Comparison of ENCODE assay signal across 22 mouse cellular contexts in the genomic region with DNA sequence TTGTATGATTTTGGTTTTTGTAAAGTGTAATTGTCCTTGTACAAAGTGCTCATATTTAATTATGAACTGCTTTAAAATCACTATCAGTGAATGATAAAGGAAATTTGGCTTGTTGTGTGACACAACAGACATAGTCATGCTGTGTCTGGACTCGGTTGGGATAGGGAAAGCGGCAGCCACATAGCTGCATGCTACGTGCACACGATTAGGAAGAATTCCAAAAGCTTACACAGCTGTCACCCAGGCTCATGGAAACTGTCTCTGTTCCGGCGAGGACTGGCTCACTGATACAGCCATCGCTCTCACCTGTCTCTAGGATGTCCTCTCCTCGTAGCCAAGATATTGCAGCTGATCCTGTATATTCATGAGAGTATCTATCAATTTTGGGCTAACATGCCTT. TPM values are rescaled to one million over a fixed set of nuclear protein-coding genes. Genes with fewer than 3 reads are reported as not detected.
A peak's percentile ranks its signal among the peaks of the same experiment; 100 is the strongest.
DNase-seq lines count a peak whose midpoint lies in the region; ATAC-seq lines count a peak whose summit lies in the region.
"Had no signal": no experiment of that assay in that cellular context is flagged by ENCODE, and none has a peak within 500 bp of the region (broad histone marks: within the 10 kb centered on the region; RNA-seq: fewer than 3 reads in every experiment).

No protein-coding gene starts in this region.

- H3K4me2 ChIP-seq in hindbrain, embryonic 16.5 days (ENCODE audit: low read length), result no peak overlapping the region
- no peak overlapping the region for H3K4me2 ChIP-seq in hindbrain, embryonic 13.5 days
- H3K4me2 ChIP-seq: embryonic facial prominence, embryonic 12.5 days; forebrain, embryonic 15.5 days; heart, embryonic 11.5 days; heart, embryonic 15.5 days had no signal

- no peaks in the 10 kb centered on the region for H3K9me3 ChIP-seq in hindbrain, embryonic 16.5 days (ENCODE audit: control insufficient read depth, low read length)
- no peaks in the 10 kb centered on the region for H3K9me3 ChIP-seq in hindbrain, embryonic 13.5 days
- H3K9me3 ChIP-seq: embryonic facial prominence, embryonic 12.5 days; forebrain, embryonic 15.5 days; G1E; heart, embryonic 15.5 days had no signal

- DNase-seq in cerebellum, postnatal 10 days, result peak; percentile 53 to 54
- no peak for DNase-seq in cerebellum, adult 8-10 months
- DNase-seq in left cerebral cortex, postnatal 25 days (ENCODE audit: low spot score in 2 of 2), result peak; percentile 17 to 24
- DNase-seq in left cerebral cortex, adult 18-20 months (ENCODE audit: low spot score in 2 of 2), result no peak
- DNase-seq: adrenal gland, adult 8-10 months; adrenal gland, postnatal 36 days; B cell, adult 2 months; cerebellum, adult 11-12 months; cerebellum, postnatal 25 days; gastrocnemius, postnatal 14 days; heart, adult 2 months; heart, postnatal 14 days had no signal

- no peaks in the 10 kb centered on the region for H3K27me3 ChIP-seq in hindbrain, embryonic 16.5 days (replicated peaks; ENCODE audit: control insufficient read depth, insufficient read depth, low read length)
- no peaks in the 10 kb centered on the region for H3K27me3 ChIP-seq in hindbrain, embryonic 13.5 days
- H3K27me3 ChIP-seq: embryonic facial prominence, embryonic 12.5 days; forebrain, embryonic 15.5 days; heart, embryonic 15.5 days had no signal

- H3K36me3 ChIP-seq in hindbrain, embryonic 16.5 days (ENCODE audit: control insufficient read depth, insufficient read depth, low read length), result peaks cover 23% of the 10 kb centered on the region
- H3K36me3 ChIP-seq in hindbrain, embryonic 13.5 days, result peaks cover 46% of the 10 kb centered on the region

- 80% methylated on average over 8 of the region's 8 CpGs for WGBS in hindbrain, embryonic 16.5 days
- WGBS in hindbrain, embryonic 13.5 days, result 93% methylated on average over 8 of the region's 8 CpGs

- intact Hi-C loops in left cerebral cortex, postnatal 25 days (cut with DNase I), result no loop called here

- no peak overlapping the region for H3K9ac ChIP-seq in hindbrain, embryonic 16.5 days (ENCODE audit: low read depth, low read length)
- H3K9ac ChIP-seq in hindbrain, embryonic 13.5 days, result no peak overlapping the region
- H3K9ac ChIP-seq: embryonic facial prominence, embryonic 12.5 days; forebrain, embryonic 15.5 days; heart, embryonic 15.5 days had no signal

- no peaks in the 10 kb centered on the region for H3K4me1 ChIP-seq in hindbrain, embryonic 16.5 days (ENCODE audit: control insufficient read depth, insufficient read depth, low read depth, low read length)
- no peaks in the 10 kb centered on the region for H3K4me1 ChIP-seq in hindbrain, embryonic 13.5 days (replicated peaks)
- H3K4me1 ChIP-seq: embryonic facial prominence, embryonic 12.5 days had no signal

- H3K27ac ChIP-seq in hindbrain, embryonic 16.5 days (ENCODE audit: low read depth, low read length), result no peak overlapping the region
- H3K27ac ChIP-seq in hindbrain, embryonic 13.5 days, result no peak overlapping the region
- H3K27ac ChIP-seq: embryonic facial prominence, embryonic 12.5 days; forebrain, embryonic 15.5 days; heart, adult 2 months; heart, embryonic 15.5 days had no signal

- peak; percentile 56 for ATAC-seq in hindbrain, embryonic 16.5 days
- ATAC-seq in hindbrain, embryonic 13.5 days (ENCODE audit: low FRiP score), result no peak
- no peak for ATAC-seq in megakaryocyte progenitor cell, adult 5-6 weeks (replicated peaks; ENCODE audit: poor library complexity)
- ATAC-seq: CD4-positive, CD25-positive, alpha-beta regulatory T cell, adult 4 months; forebrain, embryonic 15.5 days; intestine, postnatal 0 days had no signal

- H3K4me3 ChIP-seq in hindbrain, embryonic 16.5 days (ENCODE audit: low read length), result no peak overlapping the region
- no peak overlapping the region for H3K4me3 ChIP-seq in hindbrain, embryonic 13.5 days
- H3K4me3 ChIP-seq: embryonic facial prominence, embryonic 12.5 days; forebrain, embryonic 15.5 days; heart, adult 2 months; heart, embryonic 15.5 days had no signal

RNA-seq across cellular contexts. Expression of a gene that starts 36.7 kb away (rescaled TPM):
- polyA plus RNA-seq in hindbrain, embryonic 16.5 days (2015; fragmentation: Nextera tagmentation; extraction: Ambion mirVana), result 25.7 and 47.5 TPM in 2 replicates
- 60.2 and 63.8 TPM in 2 replicates for polyA plus RNA-seq in hindbrain, embryonic 13.5 days (2015; fragmentation: Nextera tagmentation; extraction: Ambion mirVana)
- 100 to 1,000 TPM; 318 to 320 TPM for total RNA-seq in left cerebral cortex, postnatal 25 days (2021)
- 100 to 1,000 TPM; 326 to 345 TPM for total RNA-seq in left cerebral cortex, adult 18-20 months (2021)
- total RNA-seq in megakaryocyte progenitor cell, adult 5-6 weeks (2015), result 53.5 and 54.8 TPM in 2 replicates
- 81.4 and 94.7 TPM in 2 replicates for total RNA-seq in megakaryocyte progenitor cell, adult 5-6 weeks (2017)

Comparison
In these comparisons a context has a peak if more than half of its experiments do, and no peak if none do; other contexts are left out.
1. DNase-seq: peak in cerebellum, postnatal 10 days (2 of 2) and left cerebral cortex, postnatal 25 days (2 of 2); none in cerebellum, adult 8-10 months (single experiment) and left cerebral cortex, adult 18-20 months (0 of 2).